Mouse (Mus musculus): ENCODE data around the gene Man1c1. TPM values are rescaled to one million over a fixed set of nuclear protein-coding genes. Genes with fewer than 3 reads are reported as not detected.

Gene Man1c1
- polyA plus RNA-seq, 1 experiment from 2014 or later: 4.1 TPM

- 89% methylated on average over 4 of the region's 4 CpGs for WGBS
- peaks cover 29% of the 10 kb centered on the region for H3K4me1 ChIP-seq (replicated peaks)
- H3K4me3 ChIP-seq: no peak overlapping the region
- H3K36me3 ChIP-seq: peaks cover 42% of the 10 kb centered on the region
- H3K9me3 ChIP-seq: no peaks in the 10 kb centered on the region
- no peak for DNase-seq (ENCODE audit: low spot score)
- no peak overlapping the region for H3K27ac ChIP-seq
- no peaks in the 10 kb centered on the region for H3K27me3 ChIP-seq (ENCODE audit: insufficient read depth, poor library complexity, severe bottlenecking)
These were observed 171.2 kb downstream of the Man1c1 start for GRCm38 (mm10) chr4:134532928-134533327.

- Histone ChIP-seq H3K9me3 (no peaks in the 10 kb centered on the region), H3K36me3 (peaks cover 100% of the 10 kb centered on the region), H3K4me1 (replicated peaks) (no peaks in the 10 kb centered on the region), H3K4me3 (no peak overlapping the region), H3K27me3 (ENCODE audit: insufficient read depth, poor library complexity, severe bottlenecking) (no peaks in the 10 kb centered on the region), H3K27ac (no peak overlapping the region)
- WGBS: 87% methylated on average over 5 of the region's 5 CpGs
- DNase-seq (ENCODE audit: low spot score): no peak
These were observed 177.9 kb downstream of the Man1c1 start for GRCm38 (mm10) chr4:134526220-134526619.

GRCm38 (mm10) chr4:134525806-134526205 is 178.3 kb downstream of the Man1c1 start:
- no peak overlapping the region for H3K27ac ChIP-seq
- H3K4me1 ChIP-seq (replicated peaks): no peaks in the 10 kb centered on the region
- H3K4me3 ChIP-seq: no peak overlapping the region
- H3K9me3 ChIP-seq: no peaks in the 10 kb centered on the region
- 80% methylated on average over 5 of the region's 5 CpGs for WGBS
- DNase-seq (ENCODE audit: low spot score): no peak
- H3K36me3 ChIP-seq: peaks cover 99% of the 10 kb centered on the region
- H3K27me3 ChIP-seq (ENCODE audit: insufficient read depth, poor library complexity, severe bottlenecking): no peaks in the 10 kb centered on the region

GRCm38 (mm10) chr4:134523447-134523846 is 180.6 kb downstream of the Man1c1 start:
- Histone ChIP-seq H3K36me3 (peaks cover 92% of the 10 kb centered on the region), H3K4me1 (replicated peaks) (no peaks in the 10 kb centered on the region), H3K4me3 (no peak overlapping the region), H3K27ac (no peak overlapping the region), H3K27me3 (ENCODE audit: insufficient read depth, poor library complexity, severe bottlenecking) (no peaks in the 10 kb centered on the region), H3K9me3 (no peaks in the 10 kb centered on the region)
- no peak for DNase-seq (ENCODE audit: low spot score)
- whole genome bisulfite sequencing: 91% methylated on average over 4 of the region's 4 CpGs

GRCm38 (mm10) chr4:134519281-134519680 is 184.8 kb downstream of the Man1c1 start:
- Histone ChIP-seq H3K27me3 (ENCODE audit: insufficient read depth, poor library complexity, severe bottlenecking) (no peaks in the 10 kb centered on the region), H3K27ac (no peak overlapping the region), H3K4me1 (replicated peaks) (peaks cover 6% of the 10 kb centered on the region; the same call in 1 of the 2 replicates), H3K36me3 (peaks cover 63% of the 10 kb centered on the region), H3K9me3 (no peaks in the 10 kb centered on the region), H3K4me3 (no peak overlapping the region)
- no peak for DNase-seq (ENCODE audit: low spot score)

GRCm38 (mm10) chr4:134518541-134518940 is 185.5 kb downstream of the Man1c1 start:
- H3K4me1 ChIP-seq (replicated peaks): peaks cover 12% of the 10 kb centered on the region; the same call in 1 of the 2 replicates
- H3K27ac ChIP-seq: no peak overlapping the region
- H3K27me3 ChIP-seq (ENCODE audit: insufficient read depth, poor library complexity, severe bottlenecking): no peaks in the 10 kb centered on the region
- H3K9me3 ChIP-seq: no peaks in the 10 kb centered on the region
- peaks cover 58% of the 10 kb centered on the region for H3K36me3 ChIP-seq
- H3K4me3 ChIP-seq: no peak overlapping the region
- 91% methylated on average over 4 of the region's 4 CpGs for WGBS
- no peak for DNase-seq (ENCODE audit: low spot score)

GRCm38 (mm10) chr4:134517719-134518118 is 186.4 kb downstream of the Man1c1 start:
- no peaks in the 10 kb centered on the region for H3K27me3 ChIP-seq (ENCODE audit: insufficient read depth, poor library complexity, severe bottlenecking)
- 92% methylated on average over 10 of the region's 10 CpGs for WGBS
- no peak for DNase-seq (ENCODE audit: low spot score)
- peaks cover 50% of the 10 kb centered on the region for H3K36me3 ChIP-seq
- H3K9me3 ChIP-seq: no peaks in the 10 kb centered on the region
- H3K4me3 ChIP-seq: no peak overlapping the region
- H3K4me1 ChIP-seq (replicated peaks): peaks cover 15% of the 10 kb centered on the region
- no peak overlapping the region for H3K27ac ChIP-seq

GRCm38 (mm10) chr4:134516981-134517380 is 187.1 kb downstream of the Man1c1 start:
- WGBS: 84% methylated on average over 8 of the region's 8 CpGs
- no peaks in the 10 kb centered on the region for H3K27me3 ChIP-seq (ENCODE audit: insufficient read depth, poor library complexity, severe bottlenecking)
- H3K36me3 ChIP-seq: peaks cover 42% of the 10 kb centered on the region
- H3K27ac ChIP-seq: no peak overlapping the region
- DNase-seq (ENCODE audit: low spot score): no peak
- peaks cover 20% of the 10 kb centered on the region for H3K4me1 ChIP-seq (replicated peaks)
- no peaks in the 10 kb centered on the region for H3K9me3 ChIP-seq
- no peak overlapping the region for H3K4me3 ChIP-seq

- no peaks in the 10 kb centered on the region for H3K27me3 ChIP-seq (ENCODE audit: insufficient read depth, poor library complexity, severe bottlenecking)
- 87% methylated on average over 7 of the region's 7 CpGs for WGBS
- no peak for DNase-seq (ENCODE audit: low spot score)
- peaks cover 29% of the 10 kb centered on the region for H3K36me3 ChIP-seq
- H3K27ac ChIP-seq: no peak overlapping the region
- peaks cover 34% of the 10 kb centered on the region for H3K4me1 ChIP-seq (replicated peaks)
- no peaks in the 10 kb centered on the region for H3K9me3 ChIP-seq
- H3K4me3 ChIP-seq: no peak overlapping the region
These were observed 188.5 kb downstream of the Man1c1 start for GRCm38 (mm10) chr4:134515614-134516013.

GRCm38 (mm10) chr4:134514309-134514930 is 189.7 kb downstream of the Man1c1 start:
- Histone ChIP-seq H3K9me3 (no peaks in the 10 kb centered on the region), H3K27ac (no peak overlapping the region), H3K27me3 (ENCODE audit: insufficient read depth, poor library complexity, severe bottlenecking) (no peaks in the 10 kb centered on the region), H3K36me3 (peaks cover 19% of the 10 kb centered on the region), H3K4me1 (replicated peaks) (peaks cover 38% of the 10 kb centered on the region), H3K4me3 (no peak overlapping the region)
- DNase-seq (ENCODE audit: low spot score): no peak
- WGBS: 90% methylated on average over 11 of the region's 11 CpGs

- DNase-seq (ENCODE audit: low spot score): peak; percentile 63
- H3K9me3 ChIP-seq: no peaks in the 10 kb centered on the region
- H3K36me3 ChIP-seq: peaks cover 14% of the 10 kb centered on the region
- no peak overlapping the region for H3K27ac ChIP-seq
- no peaks in the 10 kb centered on the region for H3K27me3 ChIP-seq (ENCODE audit: insufficient read depth, poor library complexity, severe bottlenecking)
- H3K4me1 ChIP-seq (replicated peaks): peaks cover 41% of the 10 kb centered on the region
- H3K4me3 ChIP-seq: peak overlapping the region; percentile 35
- WGBS: 28% methylated on average over 15 of the region's 15 CpGs
These were observed 191.3 kb downstream of the Man1c1 start for GRCm38 (mm10) chr4:134512798-134513197.

- peak overlapping the region; percentile 65 for H3K4me3 ChIP-seq
- H3K9me3 ChIP-seq: no peaks in the 10 kb centered on the region
- H3K27me3 ChIP-seq (ENCODE audit: insufficient read depth, poor library complexity, severe bottlenecking): no peaks in the 10 kb centered on the region
- H3K4me1 ChIP-seq (replicated peaks): peaks cover 41% of the 10 kb centered on the region
- H3K27ac ChIP-seq: peak overlapping the region; percentile 93; the same call in 1 of the 2 replicates
- peaks cover 11% of the 10 kb centered on the region for H3K36me3 ChIP-seq
- DNase-seq (ENCODE audit: low spot score): no peak
- 79% methylated on average over 6 of the region's 6 CpGs for WGBS
These were observed 192.4 kb downstream of the Man1c1 start for GRCm38 (mm10) chr4:134511730-134512129.

Measured in hindbrain, embryonic 10.5 days (tissue).